In the genomic region with DNA sequence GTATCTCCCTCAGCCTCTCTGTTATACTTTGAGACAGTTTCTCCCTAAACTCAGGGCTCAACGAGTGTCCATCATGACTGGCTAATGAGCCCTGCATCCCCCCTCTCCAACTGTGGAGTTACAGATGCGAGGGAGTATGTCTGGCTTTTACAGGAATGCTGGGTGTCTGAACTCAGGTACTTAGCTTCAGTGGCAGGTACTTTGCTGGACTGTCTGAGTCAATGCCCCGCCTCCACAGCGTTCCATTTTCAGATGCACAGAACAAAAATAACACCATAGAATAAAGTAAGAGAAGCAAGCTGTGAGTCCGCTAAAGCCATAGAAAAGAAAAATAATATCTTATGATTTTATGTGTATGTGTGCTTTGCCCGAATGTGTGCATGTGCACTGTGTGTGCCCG, we compare ENCODE assay signal across 9 mouse cellular contexts.
"Had no signal": no experiment of that assay in that cellular context is flagged by ENCODE, and none has a peak within 500 bp of the region (broad histone marks: within the 10 kb centered on the region; RNA-seq: fewer than 3 reads in every experiment).

No protein-coding gene starts in this region.

- DNase-seq: kidney, adult 8-10 months; layer of hippocampus, adult 9-11 months; liver; liver, embryonic 13.5 days; liver, postnatal 0 days; lung, postnatal 14 days; spleen, adult 18-20 months; thymus, adult 2 months; thymus, postnatal 25 days had no signal
